Mouse (Mus musculus) forebrain, embryonic 15.5 days (tissue): ENCODE data around the gene Plin1. TPM values are rescaled to one million over a fixed set of nuclear protein-coding genes. Genes with fewer than 3 reads are reported as not detected.

Source experiments
- ATAC-seq: fragments of 200-750 bp; cut with Nextera tagmentation; replicated peaks from 2 replicates; pipeline ENCODE4 v1.8.0; 2017; ENCODE audit warnings: mild to moderate bottlenecking, moderate TSS enrichment, moderate library complexity
- H3K27ac ChIP-seq: fragments of 300-500 bp; sonication (generic); replicated peaks from 2 replicates; pipeline ENCODE4 v1.5.1; 2015; ENCODE audit warnings: mild to moderate bottlenecking, inconsistent platforms
- H3K27me3 ChIP-seq: fragments of 300-500 bp; sonication (generic); 2 replicates; pipeline ENCODE4 v1.6.1; 2015; ENCODE audit warnings: inconsistent platforms
- H3K36me3 ChIP-seq: fragments of 300-500 bp; sonication (generic); 2 replicates; pipeline ENCODE4 v1.6.1; 2015; ENCODE audit warnings: mild to moderate bottlenecking, inconsistent platforms
- H3K4me1 ChIP-seq: fragments of 300-500 bp; sonication (generic); 2 replicates; pipeline ENCODE4 v1.6.1; 2015; ENCODE audit warnings: inconsistent platforms
- H3K4me2 ChIP-seq: fragments of 300-500 bp; sonication (generic); replicated peaks from 2 replicates; pipeline ENCODE4 v1.6.1; 2015; ENCODE audit warnings: mild to moderate bottlenecking, inconsistent platforms
- H3K4me3 ChIP-seq: fragments of 300-500 bp; sonication (generic); 2 replicates; pipeline ENCODE4 v1.5.1; 2015; ENCODE audit warnings: mild to moderate bottlenecking, inconsistent platforms
- H3K9ac ChIP-seq: fragments of 300-500 bp; sonication (generic); replicated peaks from 2 replicates; pipeline ENCODE4 v1.6.1; 2015; ENCODE audit warnings: mild to moderate bottlenecking, inconsistent platforms
- H3K9me3 ChIP-seq: fragments of 300-500 bp; sonication (generic); 2 replicates; pipeline ENCODE4 v1.6.1; 2016; ENCODE audit warnings: inconsistent platforms
- WGBS: fragments of 180-500 bp; shearing (Covaris S2); methylation state at CpG from one replicate; pipeline ENCODE4 v1.1.7; 2015; ENCODE audit warnings: mixed read lengths; 5-methylcytosine and 5-hydroxymethylcytosine counted together
- polyA plus RNA-seq: library from polyadenylated mRNA; unstranded; fragments of >200 nt; fragmentation: Nextera tagmentation; extraction: Ambion mirVana; gene quantifications from 2 replicates; pipeline ENCODE4 v1.2.1, GENCODE M21; 2015

Plin1 gene
- polyA plus RNA-seq, 1 experiment from 2014 or later = not detected

GRCm38 (mm10) chr7:79679186-79679585 lies 53.5 kb downstream of the Plin1 start:
- no peaks in the 10 kb centered on the region for H3K4me1 ChIP-seq
- H3K36me3 ChIP-seq = peaks cover 28% of the 10 kb centered on the region
- H3K27ac ChIP-seq = no peak overlapping the region
- no peaks in the 10 kb centered on the region for H3K9me3 ChIP-seq
- H3K4me2 ChIP-seq = no peak overlapping the region
- no peak for ATAC-seq
- no peaks in the 10 kb centered on the region for H3K27me3 ChIP-seq
- no peak overlapping the region for H3K9ac ChIP-seq
- no peak overlapping the region for H3K4me3 ChIP-seq

GRCm38 (mm10) chr7:79670900-79671604 lies 61.7 kb downstream of the Plin1 start:
- Histone ChIP-seq H3K4me3 (no peak overlapping the region), H3K4me2 (no peak overlapping the region), H3K9ac (no peak overlapping the region), H3K36me3 (peaks cover 26% of the 10 kb centered on the region), H3K27me3 (no peaks in the 10 kb centered on the region), H3K4me1 (no peaks in the 10 kb centered on the region), H3K9me3 (no peaks in the 10 kb centered on the region), H3K27ac (no peak overlapping the region)
- 94% methylated on average over 4 of the region's 4 CpGs for WGBS
- no peak for ATAC-seq

Other genes starting within 250 kb of the Plin1 start
- 1.8 and 3.9 TPM in 2 replicates for gene Rhcg, start 115.2 kb downstream of the Plin1 start, polyA plus RNA-seq
- 5.0 and 5.8 TPM in 2 replicates for gene Ticrr, start 72.7 kb downstream of the Plin1 start, polyA plus RNA-seq
- gene Kif7, start 17.2 kb downstream of the Plin1 start, polyA plus RNA-seq = 3.3 and 3.4 TPM in 2 replicates
- 16.9 and 18.8 TPM in 2 replicates for gene Pex11a, start 10.2 kb upstream of the Plin1 start, polyA plus RNA-seq
- gene Wdr93, start 10.3 kb upstream of the Plin1 start, polyA plus RNA-seq = 0.23 and 0.85 TPM in 2 replicates
- 0.19 TPM in 1 of 2 replicates, not detected in the other for gene Mesp1, start 60.9 kb upstream of the Plin1 start, polyA plus RNA-seq
- gene Mesp2, start 77.8 kb upstream of the Plin1 start, polyA plus RNA-seq = 1.5 and 2.2 TPM in 2 replicates
- gene Anpep, start 128.2 kb upstream of the Plin1 start, polyA plus RNA-seq = 2.7 and 3.4 TPM in 2 replicates
- 42.7 and 45.2 TPM in 2 replicates for gene Ap3s2, start 187.7 kb upstream of the Plin1 start, polyA plus RNA-seq
- gene Arpin, start 202.5 kb upstream of the Plin1 start, polyA plus RNA-seq = 13.0 and 13.4 TPM in 2 replicates